Mouse (Mus musculus) intestine, embryonic 16.5 days (tissue): Measurements from ENCODE around the gene Asxl2. TPM values are rescaled to one million over a fixed set of nuclear protein-coding genes. Genes with fewer than 3 reads are reported as not detected.
"Not testable (repeated sequence)": the region's sequence is repeated elsewhere in the genome, so short reads cannot be mapped to it uniquely, and the experiment has no call there.

Experiments used
- ATAC-seq: fragments of 200-750 bp; cut with Nextera tagmentation; 2 replicates; pipeline ENCODE4 v1.8.0; 2017; ENCODE audit warnings: moderate TSS enrichment, moderate library complexity
- H3K27ac ChIP-seq: fragments of 300-500 bp; sonication (generic); 2 replicates; pipeline ENCODE4 v1.5.1; 2014; ENCODE audit warnings: mild to moderate bottlenecking, low read length
- H3K27me3 ChIP-seq: fragments of 300-500 bp; sonication (generic); replicated peaks from 2 replicates; pipeline ENCODE4 v1.6.1; 2014; ENCODE audit warnings: low read length, control low read depth, mixed read lengths; ENCODE audit not compliant: control insufficient read depth, insufficient read depth
- H3K36me3 ChIP-seq: fragments of 300-500 bp; sonication (generic); 2 replicates; pipeline ENCODE4 v1.6.1; 2014; ENCODE audit warnings: low read length, control low read depth; ENCODE audit not compliant: control insufficient read depth, insufficient read depth
- H3K4me1 ChIP-seq: fragments of 300-500 bp; sonication (generic); 2 replicates; pipeline ENCODE4 v1.6.1; 2014; ENCODE audit warnings: low read length, control low read depth, mixed read lengths; ENCODE audit not compliant: control insufficient read depth, insufficient read depth
- H3K4me2 ChIP-seq: fragments of 300-500 bp; sonication (generic); 2 replicates; pipeline ENCODE4 v1.6.1; 2014; ENCODE audit warnings: low read depth, low read length, control low read depth
- H3K4me3 ChIP-seq: fragments of 300-500 bp; sonication (generic); 2 replicates; pipeline ENCODE4 v1.5.1; 2014; ENCODE audit warnings: mild to moderate bottlenecking, low read length
- H3K9ac ChIP-seq: fragments of 300-500 bp; sonication (generic); 2 replicates; pipeline ENCODE4 v1.6.1; 2014; ENCODE audit warnings: low read depth, low read length
- H3K9me3 ChIP-seq: fragments of 300-500 bp; sonication (generic); 2 replicates; pipeline ENCODE4 v1.6.1; 2016; ENCODE audit warnings: low read length, control low read depth; ENCODE audit not compliant: control insufficient read depth
- WGBS: fragments of 180-500 bp; shearing (Covaris S2); extraction: QIAGEN DNeasy Blood & Tissue Kit; methylation state at CpG from one replicate; pipeline ENCODE4 v1.1.7; 2014; 5-methylcytosine and 5-hydroxymethylcytosine counted together
- polyA plus RNA-seq: library from polyadenylated mRNA; unstranded; fragments of >200 nt; fragmentation: Nextera tagmentation; extraction: Ambion mirVana; gene quantifications from 2 replicates; pipeline ENCODE4 v1.2.1, GENCODE M21; 2015

The Asxl2 gene
- polyA plus RNA-seq, 1 experiment from 2014 or later: 14.4 TPM

DNA sequence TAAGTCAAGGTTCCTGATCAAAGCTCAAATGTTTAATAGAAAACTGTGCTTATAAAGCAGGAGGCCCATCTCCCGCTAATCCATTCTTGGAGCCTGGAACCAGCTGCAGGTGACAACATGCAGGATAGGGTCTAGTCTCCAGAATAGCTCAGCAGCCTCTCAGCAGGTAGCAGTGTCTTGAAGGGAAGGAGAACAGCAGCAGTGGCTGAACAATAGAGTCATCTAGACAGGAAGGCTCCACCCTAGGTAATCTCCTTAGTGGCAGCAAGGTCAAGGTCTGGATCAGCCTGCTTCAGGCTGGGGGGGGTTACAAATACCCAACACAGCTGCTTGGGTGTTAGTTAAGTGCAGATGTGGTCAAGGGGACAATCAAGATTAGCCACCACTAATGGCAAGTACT, 108.8 kb downstream of the Asxl2 start:
- WGBS: 97% methylated on average over 1 of the region's 1 CpGs
- not testable (repeated sequence) for H3K27me3 ChIP-seq, H3K9ac ChIP-seq, H3K4me2 ChIP-seq, H3K36me3 ChIP-seq, H3K27ac ChIP-seq, H3K9me3 ChIP-seq, H3K4me1 ChIP-seq, H3K4me3 ChIP-seq, ATAC-seq

DNA sequence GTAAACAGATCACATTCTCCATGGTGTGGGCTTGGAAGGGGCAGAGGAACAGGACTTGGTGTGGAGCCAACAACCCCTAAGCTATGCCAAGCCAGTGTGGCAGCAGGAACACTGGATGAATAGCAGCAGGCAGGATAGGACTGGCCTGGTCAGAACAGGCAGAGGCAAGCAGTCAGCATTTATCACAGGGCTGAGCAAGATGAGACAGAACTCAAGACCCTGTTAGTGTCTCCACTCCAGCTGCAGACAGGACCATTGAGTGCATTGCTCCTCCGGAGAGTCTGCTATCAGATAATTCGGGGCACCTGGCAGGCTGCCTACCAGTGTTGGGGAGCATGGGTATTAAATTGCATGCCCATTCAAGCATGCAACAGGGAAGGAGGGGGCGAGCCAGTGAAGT, 111.0 kb downstream of the Asxl2 start:
- no peak overlapping the region for H3K9ac ChIP-seq
- no peaks in the 10 kb centered on the region for H3K36me3 ChIP-seq
- ATAC-seq: no peak
- no peaks in the 10 kb centered on the region for H3K9me3 ChIP-seq
- H3K27me3 ChIP-seq: no peaks in the 10 kb centered on the region
- no peak overlapping the region for H3K4me3 ChIP-seq
- WGBS: 74% methylated on average over 3 of the region's 3 CpGs
- no peak overlapping the region for H3K27ac ChIP-seq
- H3K4me1 ChIP-seq: no peaks in the 10 kb centered on the region
- no peak overlapping the region for H3K4me2 ChIP-seq

DNA sequence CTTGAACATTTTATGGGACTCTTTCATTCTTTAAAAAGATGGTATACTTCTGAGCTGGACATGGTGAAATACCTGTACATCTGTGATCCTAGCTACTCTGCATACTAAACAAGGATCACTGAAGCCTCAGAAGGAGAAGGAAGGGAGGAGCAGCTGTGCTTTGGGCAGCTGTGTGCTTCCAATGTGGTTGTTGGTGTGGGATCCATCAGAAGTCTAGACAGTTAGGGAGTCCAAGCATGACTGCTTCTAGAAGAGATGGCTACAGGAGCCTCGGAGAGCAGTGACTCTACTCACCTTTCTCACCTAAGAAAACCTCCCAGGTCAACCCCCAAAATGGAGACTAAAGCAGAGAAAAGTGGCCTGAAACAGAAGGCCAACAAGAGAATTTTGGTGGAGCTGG, 111.4 kb downstream of the Asxl2 start:
- H3K9ac ChIP-seq: no peak overlapping the region
- no peaks in the 10 kb centered on the region for H3K36me3 ChIP-seq
- H3K4me1 ChIP-seq: no peaks in the 10 kb centered on the region
- H3K9me3 ChIP-seq: no peaks in the 10 kb centered on the region
- WGBS: 84% methylated on average over 1 of the region's 1 CpGs
- no peaks in the 10 kb centered on the region for H3K27me3 ChIP-seq
- no peak overlapping the region for H3K4me3 ChIP-seq
- ATAC-seq: no peak
- no peak overlapping the region for H3K4me2 ChIP-seq
- no peak overlapping the region for H3K27ac ChIP-seq

DNA sequence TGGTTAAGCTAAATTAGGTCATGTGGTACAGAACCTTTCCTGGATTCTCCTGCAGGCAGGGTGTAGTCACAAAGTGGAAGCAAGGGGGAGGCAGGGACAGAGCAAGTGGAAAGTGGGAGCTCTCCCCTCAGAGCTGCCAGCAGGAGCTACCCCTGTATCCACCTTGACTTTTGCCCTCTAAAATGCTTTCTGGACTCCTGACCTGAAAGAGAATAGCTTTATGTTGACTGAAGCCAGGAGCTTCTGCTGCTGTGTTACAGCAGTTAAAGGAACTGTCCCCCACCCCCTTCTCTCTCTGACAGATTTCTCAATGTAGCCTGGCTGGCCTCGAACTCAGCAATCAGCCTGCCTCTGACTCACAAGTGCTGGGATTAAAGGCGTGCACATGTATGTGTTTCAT, 112.9 kb downstream of the Asxl2 start:
- Histone ChIP-seq H3K36me3 (no peaks in the 10 kb centered on the region), H3K9me3 (no peaks in the 10 kb centered on the region), H3K27ac (no peak overlapping the region), H3K4me1 (no peaks in the 10 kb centered on the region), H3K27me3 (no peaks in the 10 kb centered on the region), H3K4me3 (no peak overlapping the region), H3K4me2 (no peak overlapping the region), H3K9ac (no peak overlapping the region)
- WGBS: 66% methylated on average over 2 of the region's 2 CpGs
- ATAC-seq: no peak

DNA sequence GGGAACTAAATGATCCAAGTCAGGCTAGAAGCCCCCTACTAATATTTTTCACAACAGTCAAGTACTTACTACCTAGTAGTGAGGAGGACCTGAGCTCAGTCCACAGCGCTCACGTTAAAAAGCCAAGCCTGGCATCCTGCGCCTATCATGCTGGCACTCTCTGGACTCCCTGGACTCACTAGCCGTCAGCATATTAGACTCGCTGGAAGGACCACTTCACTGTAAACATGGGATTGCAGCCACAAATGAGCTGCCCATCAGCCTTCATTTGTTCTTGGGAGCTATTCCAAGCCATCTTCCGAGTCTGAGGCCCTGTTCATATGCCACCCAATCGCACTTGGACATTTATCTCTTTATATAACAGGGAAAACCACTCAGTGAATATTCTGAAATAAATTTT, 114.2 kb downstream of the Asxl2 start:
- H3K27me3 ChIP-seq: no peaks in the 10 kb centered on the region
- H3K9me3 ChIP-seq: no peaks in the 10 kb centered on the region
- WGBS: 89% methylated on average over 7 of the region's 7 CpGs
- ATAC-seq: no peak
- no peak overlapping the region for H3K4me3 ChIP-seq
- H3K4me2 ChIP-seq: no peak overlapping the region
- H3K9ac ChIP-seq: no peak overlapping the region
- H3K36me3 ChIP-seq: no peaks in the 10 kb centered on the region
- H3K4me1 ChIP-seq: no peaks in the 10 kb centered on the region
- no peak overlapping the region for H3K27ac ChIP-seq

DNA sequence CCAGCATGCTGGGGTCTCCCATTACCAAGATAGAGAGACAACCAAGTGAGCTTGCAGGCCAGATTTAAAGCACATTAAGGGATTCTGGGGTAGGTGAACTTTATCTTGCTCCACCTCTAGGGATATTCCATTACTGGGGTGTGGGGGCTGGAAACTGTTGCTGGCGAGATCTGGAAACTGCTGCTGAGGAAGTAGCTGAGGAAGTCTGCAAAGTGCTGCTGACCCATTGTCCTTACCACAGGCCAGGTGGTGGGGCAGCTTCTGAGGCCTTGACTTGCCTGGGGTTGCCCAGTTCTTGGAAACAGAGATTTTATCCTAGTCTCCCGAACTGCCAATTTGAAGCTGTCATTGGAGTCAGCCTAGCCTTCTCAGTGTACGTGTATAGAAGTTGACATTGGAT, 118.8 kb downstream of the Asxl2 start:
- Histone ChIP-seq H3K4me3 (no peak overlapping the region), H3K36me3 (no peaks in the 10 kb centered on the region), H3K27ac (no peak overlapping the region), H3K4me1 (no peaks in the 10 kb centered on the region), H3K9ac (no peak overlapping the region), H3K4me2 (no peak overlapping the region), H3K9me3 (no peaks in the 10 kb centered on the region), H3K27me3 (no peaks in the 10 kb centered on the region)
- 82% methylated on average over 3 of the region's 3 CpGs for WGBS
- ATAC-seq: no peak

DNA sequence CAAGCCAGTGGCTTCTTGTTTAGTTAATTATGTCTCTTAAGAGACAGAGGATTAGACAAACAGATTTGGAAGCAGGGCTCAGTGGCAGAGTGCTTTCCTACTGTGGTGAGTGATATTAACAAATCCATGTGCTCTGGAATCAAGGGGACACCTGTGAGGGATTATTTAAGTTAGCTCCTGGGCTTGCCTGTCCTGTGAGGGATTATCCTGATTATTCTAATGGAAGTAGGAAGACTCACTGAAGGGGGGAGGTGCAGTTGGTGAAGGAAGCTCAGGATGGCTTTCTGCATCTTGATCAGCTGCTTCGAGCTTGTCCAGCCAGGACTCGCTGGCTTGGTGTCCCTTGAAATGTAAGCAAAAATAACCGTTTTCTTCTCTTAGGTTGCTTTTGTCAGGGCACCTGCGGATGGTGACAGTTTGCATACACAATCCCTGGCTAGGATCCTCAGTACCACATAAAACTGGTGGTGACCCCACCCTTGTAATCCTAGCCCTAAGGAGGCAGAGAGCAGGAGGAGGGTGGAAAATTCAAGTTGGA, 119.5 kb downstream of the Asxl2 start:
- H3K4me1 ChIP-seq: no peaks in the 10 kb centered on the region
- no peaks in the 10 kb centered on the region for H3K36me3 ChIP-seq
- no peak overlapping the region for H3K27ac ChIP-seq
- no peak overlapping the region for H3K4me3 ChIP-seq
- no peak for ATAC-seq
- no peaks in the 10 kb centered on the region for H3K27me3 ChIP-seq
- H3K4me2 ChIP-seq: no peak overlapping the region
- H3K9ac ChIP-seq: no peak overlapping the region
- WGBS: 46% methylated on average over 4 of the region's 4 CpGs
- no peaks in the 10 kb centered on the region for H3K9me3 ChIP-seq

DNA sequence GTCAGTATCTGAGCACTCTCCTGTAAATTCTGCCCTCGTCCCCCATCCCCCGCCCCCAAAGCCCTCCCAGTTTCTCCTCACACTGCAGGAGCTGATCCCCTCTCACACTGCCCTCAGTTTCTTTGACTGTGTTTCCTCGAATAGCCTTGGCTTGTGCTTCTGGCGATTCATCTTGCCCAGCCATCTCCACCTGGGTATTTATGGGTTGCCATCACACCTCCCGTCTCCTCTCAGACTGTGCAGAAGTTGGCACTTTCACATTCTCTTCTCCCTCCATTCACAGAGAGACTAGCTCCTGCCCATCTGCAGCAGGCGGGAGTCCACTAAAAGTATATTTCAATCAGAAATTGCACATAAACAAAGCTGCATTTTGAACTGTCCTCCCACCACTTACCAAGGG, 120.1 kb downstream of the Asxl2 start:
- Histone ChIP-seq H3K4me2 (no peak overlapping the region), H3K4me1 (no peaks in the 10 kb centered on the region), H3K4me3 (no peak overlapping the region), H3K36me3 (no peaks in the 10 kb centered on the region), H3K27ac (no peak overlapping the region), H3K9me3 (no peaks in the 10 kb centered on the region), H3K9ac (no peak overlapping the region), H3K27me3 (no peaks in the 10 kb centered on the region)
- WGBS: 46% methylated on average over 6 of the region's 6 CpGs
- ATAC-seq: no peak

DNA sequence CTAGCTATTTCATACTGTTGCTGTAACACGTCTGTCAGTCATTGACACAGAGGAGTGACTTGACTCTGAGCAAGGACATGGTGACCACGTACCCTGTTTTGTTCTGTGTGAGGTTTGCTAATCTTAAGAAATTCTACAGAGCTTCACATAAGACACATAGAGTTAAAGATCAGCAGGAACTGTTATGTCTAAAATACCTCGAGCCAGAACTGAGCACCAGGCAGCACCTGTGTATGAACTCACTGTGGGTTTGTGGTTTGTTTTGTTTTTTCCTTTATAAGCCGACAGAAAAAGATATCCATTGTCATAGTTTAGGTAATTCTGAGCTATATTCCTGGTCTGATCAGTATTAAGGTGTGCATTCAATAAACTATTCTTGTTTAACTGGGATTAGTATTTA, 120.8 kb downstream of the Asxl2 start:
- Histone ChIP-seq H3K9ac (no peak overlapping the region), H3K36me3 (no peaks in the 10 kb centered on the region), H3K4me1 (no peaks in the 10 kb centered on the region), H3K4me2 (no peak overlapping the region), H3K9me3 (no peaks in the 10 kb centered on the region), H3K27me3 (no peaks in the 10 kb centered on the region), H3K4me3 (no peak overlapping the region), H3K27ac (no peak overlapping the region)
- no peak for ATAC-seq
- 64% methylated on average over 4 of the region's 4 CpGs for WGBS

DNA sequence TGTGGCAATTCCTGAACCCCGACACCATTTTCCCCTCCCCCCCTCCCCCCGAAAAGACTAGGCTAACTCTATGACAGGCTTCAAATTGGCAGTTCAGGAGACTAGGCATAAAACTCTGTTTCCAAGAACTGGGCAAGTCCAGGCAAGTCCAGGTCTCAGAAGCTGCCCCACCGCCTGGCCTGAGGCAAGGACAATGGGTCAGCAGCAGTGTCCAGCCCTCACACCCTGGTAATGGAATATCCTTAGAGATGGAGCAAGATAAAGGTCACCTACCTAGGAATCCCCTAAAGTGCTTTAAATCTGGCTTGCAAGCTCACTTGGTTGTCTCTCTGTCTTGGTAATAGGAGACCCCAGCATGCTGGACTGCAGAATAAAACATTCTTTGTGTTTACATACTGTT, 121.3 kb downstream of the Asxl2 start:
- H3K9me3 ChIP-seq: no peaks in the 10 kb centered on the region
- ATAC-seq: no peak
- no peaks in the 10 kb centered on the region for H3K36me3 ChIP-seq
- H3K9ac ChIP-seq: no peak overlapping the region
- no peak overlapping the region for H3K4me3 ChIP-seq
- H3K4me1 ChIP-seq: no peaks in the 10 kb centered on the region
- no peaks in the 10 kb centered on the region for H3K27me3 ChIP-seq
- 69% methylated on average over 3 of the region's 3 CpGs for WGBS
- no peak overlapping the region for H3K4me2 ChIP-seq
- no peak overlapping the region for H3K27ac ChIP-seq
